Mouse (Mus musculus) gastrocnemius, postnatal 10 days (tissue): ENCODE measurements around the gene Capn11. TPM values are rescaled to one million over a fixed set of nuclear protein-coding genes. Genes with fewer than 3 reads are reported as not detected.
A peak's percentile ranks its signal among the peaks of the same experiment; 100 is the strongest.

Experiments
- DNase-seq: peaks from one replicate; pipeline ENCODE4 v3.0.0; 2021; ENCODE audit warnings: mixed read lengths
- total RNA-seq, 2 experiments: library from RNA; stranded (reverse); gene quantifications; 2 replicates each; pipeline ENCODE4 v1.2.3; 2021

Capn11 gene
- total RNA-seq, 2 experiments from 2014 or later, result 0.16 TPM; not detected in 1

- no peak for DNase-seq
Observed at GRCm38 (mm10) chr17:45682843-45683242, 23.7 kb upstream of the Capn11 start.

DNA sequence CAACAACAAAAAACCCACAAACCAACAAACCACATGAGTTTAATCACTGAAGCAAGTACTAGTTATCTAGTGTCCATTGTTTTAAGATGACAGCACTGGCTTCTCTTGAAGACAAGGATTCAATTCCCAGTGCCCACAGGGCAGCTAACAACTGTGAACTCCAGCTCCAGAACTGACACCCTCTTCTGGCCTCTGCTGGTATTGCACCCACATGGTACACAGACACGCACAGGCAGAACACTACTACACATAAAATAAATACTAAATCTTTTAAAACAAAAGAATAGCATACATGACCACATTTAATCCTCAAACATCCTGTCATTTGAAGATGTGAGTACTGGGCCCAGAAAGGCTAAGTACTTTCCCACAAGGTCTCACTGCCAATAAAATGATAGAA lies 22.5 kb upstream of the Capn11 start:
- no peak for DNase-seq

DNA sequence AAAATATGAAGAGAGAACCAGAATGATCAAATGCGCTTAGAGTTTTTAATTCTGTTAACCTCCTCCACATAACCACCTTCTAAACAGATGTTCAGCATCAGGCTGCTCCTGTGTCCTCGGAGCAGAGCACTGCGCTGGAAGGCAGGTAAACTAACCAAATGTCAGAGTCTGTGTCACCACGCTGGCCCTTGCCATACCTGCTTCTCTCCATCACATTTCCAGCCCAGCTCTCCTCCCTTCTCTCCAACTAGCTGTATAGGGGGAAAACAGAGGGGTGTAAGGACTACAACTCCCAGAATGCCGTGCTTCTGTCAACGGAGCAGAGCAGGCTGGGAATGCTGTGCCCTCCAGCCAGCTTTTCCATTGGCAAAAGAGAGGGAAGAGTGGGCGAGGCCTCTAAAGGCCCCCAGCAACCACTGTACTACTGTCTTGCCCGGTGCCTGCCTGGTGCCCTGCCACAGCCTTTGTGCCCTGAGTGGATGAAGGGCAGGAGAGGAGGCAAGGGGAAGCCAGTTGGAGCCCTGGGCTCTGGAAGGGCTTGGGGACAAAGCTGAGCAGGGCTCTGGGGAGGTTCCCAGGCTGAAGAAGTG lies 21.4 kb upstream of the Capn11 start:
- DNase-seq, result no peak

DNA sequence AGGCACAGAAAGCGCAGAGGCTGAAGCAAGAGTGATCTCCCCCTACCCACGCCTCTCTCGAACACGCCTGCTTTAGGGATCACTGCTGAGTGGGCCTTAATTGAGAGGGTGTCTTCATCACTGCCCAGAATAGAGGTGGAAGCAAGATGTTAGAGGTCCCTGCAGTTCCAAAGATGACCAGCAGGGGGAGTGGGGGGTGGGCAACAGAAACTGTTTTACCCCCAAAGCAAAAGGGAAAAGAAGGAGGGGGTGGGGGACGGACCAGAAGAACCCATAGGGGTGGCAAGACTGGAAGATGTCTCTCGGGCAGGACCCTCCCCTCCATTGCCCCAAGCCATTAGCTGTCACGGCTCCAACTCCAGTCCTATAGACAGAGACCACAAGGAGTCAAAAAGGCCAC lies 19.0 kb upstream of the Capn11 start:
- peak; percentile 89 for DNase-seq

DNA sequence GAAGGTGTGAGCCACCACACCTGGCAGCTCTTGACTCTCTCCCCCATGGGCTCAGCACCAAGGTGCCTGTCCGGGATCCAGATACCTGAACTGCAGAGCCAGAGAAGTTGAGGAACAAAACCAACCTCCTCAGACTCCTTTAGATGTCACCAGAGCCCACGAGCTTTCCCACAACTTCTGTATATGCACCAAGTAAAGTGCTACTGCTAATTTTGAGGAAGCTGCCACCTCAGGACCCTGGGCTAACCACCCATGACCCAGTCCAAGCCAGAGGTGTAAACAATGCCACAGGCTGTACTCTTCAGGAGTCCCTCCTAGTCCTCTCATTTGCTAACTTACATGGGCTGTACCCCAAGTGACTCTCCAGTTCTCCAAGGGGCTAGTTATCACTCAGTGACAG lies 13.5 kb upstream of the Capn11 start:
- no peak for DNase-seq

DNA sequence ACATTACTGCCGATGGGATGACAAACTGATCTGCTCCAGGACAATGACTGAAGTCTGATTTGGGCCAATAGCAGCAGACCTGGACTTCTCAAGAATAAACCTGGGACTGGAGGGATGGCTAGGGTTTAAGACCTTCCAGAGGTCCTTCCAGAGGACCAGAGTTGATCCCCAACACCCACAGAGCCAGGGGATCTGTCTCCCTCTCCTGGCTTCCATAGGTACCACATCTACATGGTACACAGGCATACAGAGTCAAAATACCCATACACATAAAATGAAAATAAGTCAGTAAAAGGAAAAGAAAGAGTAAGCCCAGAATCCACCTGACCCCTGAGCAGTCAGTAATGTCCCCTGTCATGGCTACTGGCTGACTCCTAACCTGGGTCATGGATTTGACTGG lies 12.7 kb upstream of the Capn11 start:
- DNase-seq, result no peak

DNA sequence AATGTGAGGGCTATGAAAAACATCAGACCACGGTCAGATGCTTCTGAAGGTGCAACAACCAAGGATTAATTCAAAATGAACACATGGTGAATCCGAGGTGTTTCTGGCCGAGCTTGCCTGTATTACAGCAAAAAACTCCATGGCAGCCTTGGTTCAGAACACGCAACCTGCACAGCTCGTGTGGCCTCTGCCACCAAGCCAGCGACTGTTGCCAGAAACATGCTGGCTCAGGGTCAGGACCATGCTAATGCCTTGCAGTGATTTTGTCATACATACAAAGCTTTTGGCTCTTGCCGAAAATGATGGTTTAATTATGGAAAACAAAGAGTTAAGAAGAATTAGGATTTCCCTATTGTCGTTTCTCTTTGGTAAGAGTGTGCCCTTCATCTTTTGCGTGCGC lies 8.9 kb upstream of the Capn11 start:
- DNase-seq, result no peak

DNA sequence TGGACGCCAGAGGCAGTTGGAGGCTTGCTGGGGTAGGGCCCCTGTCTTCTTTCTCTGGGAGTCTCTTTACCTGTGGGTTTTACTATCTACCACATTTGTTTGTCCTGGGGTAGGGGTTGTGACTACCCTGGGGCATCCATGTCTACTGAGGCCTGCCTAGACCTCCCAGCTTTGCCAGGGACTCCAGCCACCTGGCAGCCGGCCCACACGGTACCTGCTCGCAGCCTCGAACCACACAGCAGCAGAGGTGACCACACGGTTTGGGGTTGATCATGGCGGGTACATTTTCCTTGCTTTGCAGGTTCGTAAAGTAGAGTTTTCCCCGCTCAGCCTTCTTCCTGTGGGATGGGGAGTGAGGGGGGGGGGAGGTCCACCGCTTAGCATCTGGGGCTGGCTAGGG lies 8.4 kb upstream of the Capn11 start:
- DNase-seq, result no peak

DNA sequence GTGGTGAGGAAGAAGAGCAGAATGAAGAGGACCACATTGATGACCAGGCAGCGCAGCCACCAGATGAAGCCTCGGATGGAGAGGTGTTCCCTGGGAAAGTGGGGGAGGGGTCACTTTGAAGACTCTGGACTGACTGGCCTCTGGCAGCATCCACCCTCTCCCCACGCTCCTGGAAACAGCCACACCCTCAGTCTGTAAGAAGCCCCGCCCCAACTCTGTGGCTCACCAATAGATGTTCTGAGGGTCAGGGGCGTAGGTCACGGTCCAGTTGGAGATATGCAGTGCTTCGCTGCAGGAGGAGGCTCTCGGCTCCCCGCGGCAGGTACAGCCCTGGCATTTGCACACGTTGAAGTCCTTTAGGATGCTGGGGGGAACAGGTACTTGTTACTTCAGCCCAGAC lies 7.0 kb upstream of the Capn11 start:
- DNase-seq, result no peak

GRCm38 (mm10) chr17:45664608-45665007 lies 5.5 kb upstream of the Capn11 start:
- no peak for DNase-seq

DNA sequence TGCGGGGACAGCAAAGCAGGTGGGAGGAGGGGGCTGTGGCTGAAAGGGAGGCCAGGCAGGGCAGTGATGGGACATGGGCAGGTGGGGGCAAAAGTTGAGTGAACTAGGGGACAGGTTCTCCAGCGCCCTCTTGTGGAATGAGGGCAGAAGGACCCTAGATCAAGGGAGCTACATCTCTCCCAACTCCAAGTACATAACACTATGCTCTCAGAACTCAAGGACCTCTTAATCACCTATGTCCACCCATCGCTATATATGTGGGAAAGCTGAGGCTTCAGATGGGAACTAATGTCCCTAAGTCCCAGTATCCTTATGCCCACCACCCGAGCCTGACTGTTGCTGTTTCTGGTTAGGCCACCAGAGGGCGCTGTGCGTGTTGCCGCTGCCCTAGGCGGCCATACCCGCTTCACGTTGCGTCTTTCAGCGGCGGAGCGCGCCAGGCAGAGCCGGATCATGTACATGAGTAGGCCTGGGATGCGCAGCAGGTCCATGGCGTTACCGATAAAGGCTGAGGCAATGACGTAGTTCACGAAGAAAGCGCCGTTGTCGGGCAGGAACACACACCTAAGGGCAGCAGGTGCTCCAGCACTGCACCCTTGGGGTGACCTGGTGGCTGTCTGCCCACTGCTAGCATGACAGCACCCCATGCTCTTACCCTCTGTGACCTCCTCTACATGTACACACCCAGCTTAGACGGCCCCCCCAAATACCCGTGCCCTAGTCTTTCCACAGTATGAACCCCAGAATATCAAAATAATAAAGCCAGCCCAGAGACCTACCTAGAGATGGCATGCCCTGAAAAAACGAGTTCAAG lies 4.2 kb upstream of the Capn11 start:
- peak; percentile 86 for DNase-seq

DNA sequence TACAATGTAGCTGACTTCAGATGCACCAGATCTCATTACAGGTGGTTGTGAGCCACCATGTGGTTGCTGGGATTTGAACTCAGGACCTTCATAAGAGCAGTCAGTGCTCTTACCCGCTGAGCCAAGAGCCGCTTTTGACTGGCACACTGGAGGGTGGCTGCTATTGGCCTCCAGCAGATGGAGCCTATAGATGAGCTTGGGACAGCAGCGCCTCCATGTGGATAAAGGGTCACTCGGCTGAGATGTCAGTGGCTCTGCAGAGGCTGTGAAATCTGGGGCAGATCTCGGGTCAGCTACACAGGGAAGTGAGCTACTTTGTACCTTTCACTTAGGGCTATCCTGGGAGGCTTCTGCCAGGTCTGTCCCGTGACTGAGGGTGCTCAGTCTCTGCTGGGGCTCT lies 3.3 kb downstream of the Capn11 start:
- no peak for DNase-seq

GRCm38 (mm10) chr17:45653233-45653632 lies 5.9 kb downstream of the Capn11 start:
- DNase-seq, result no peak

- DNase-seq, result no peak
Observed at GRCm38 (mm10) chr17:45644185-45644584, 14.9 kb downstream of the Capn11 start.

DNA sequence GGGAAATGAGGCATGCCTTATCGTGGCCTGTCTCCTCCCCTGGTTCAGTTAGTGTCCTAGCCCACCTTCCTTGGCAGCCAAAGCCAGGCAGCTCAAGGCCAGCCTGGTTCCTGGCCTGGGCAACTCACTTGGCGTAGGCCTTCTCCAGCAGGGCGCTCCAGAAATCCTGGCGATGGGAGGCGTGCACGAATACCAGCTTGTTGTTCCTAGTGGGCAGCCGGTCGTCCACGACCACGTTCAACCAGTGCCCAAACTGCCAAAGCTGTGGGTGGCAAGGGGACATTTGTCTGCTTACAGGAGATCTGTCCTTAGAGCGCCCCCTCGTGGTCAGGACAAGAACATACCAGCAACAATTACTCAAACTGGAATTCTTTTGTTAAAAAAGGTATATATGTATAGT lies 16.4 kb downstream of the Capn11 start:
- peak; percentile 82 for DNase-seq

DNA sequence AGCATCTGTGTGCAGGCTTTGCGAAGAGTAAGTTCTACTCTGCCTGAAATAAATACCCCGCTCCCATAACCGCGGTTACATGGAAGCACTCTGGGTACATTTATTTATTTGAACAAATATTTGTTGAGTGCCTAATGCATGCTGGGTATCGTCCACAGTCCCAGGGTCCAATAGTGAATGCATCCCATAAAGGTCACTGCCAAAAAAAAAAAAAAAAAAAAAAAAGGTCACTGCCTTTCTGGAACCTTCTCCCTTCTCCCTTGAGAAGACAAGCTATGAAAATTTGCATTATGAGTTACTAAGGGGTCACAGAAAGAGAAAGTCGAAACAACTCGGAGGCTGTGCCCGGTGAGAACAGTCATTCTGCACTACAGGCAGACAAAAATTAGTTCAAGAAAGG lies 17.1 kb downstream of the Capn11 start:
- no peak for DNase-seq

DNA sequence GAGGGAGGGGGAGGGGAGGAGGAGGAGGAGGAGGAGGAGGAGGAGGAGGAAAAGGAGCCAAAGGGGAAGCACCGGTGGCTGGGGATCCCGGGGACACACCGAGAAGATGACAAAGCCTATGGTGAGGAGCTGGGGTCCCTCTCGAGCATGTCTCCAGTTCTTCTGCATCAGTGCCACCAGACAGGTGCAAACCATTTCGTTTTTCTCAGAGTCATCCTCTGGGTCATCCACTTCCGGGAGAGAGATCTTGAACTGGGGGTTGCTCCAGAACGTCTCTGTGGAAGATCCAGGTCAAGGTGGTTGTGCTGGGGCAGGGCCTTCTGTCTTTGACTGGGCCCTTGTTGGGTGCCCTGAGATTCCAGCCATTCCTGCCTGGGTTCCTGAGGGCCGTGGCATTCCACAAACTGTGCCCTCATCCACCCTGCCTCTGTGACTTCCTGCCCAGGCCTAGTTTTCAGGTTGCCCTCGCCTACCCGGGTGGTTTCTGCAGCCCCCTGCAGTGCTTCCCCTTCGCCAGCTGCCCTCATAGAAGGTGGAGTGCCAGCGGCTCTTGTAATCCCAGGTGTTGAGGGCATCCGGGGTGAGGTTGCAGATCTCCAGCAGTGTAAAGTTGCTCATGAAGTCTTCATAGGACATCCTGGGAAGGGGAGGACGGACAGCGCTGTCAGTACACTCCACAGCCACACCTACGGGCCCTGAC lies 20.4 kb downstream of the Capn11 start:
- DNase-seq, result no peak

- DNase-seq, result no peak
Observed at GRCm38 (mm10) chr17:45634033-45634432, 25.1 kb downstream of the Capn11 start.

- DNase-seq, result no peak
Observed at GRCm38 (mm10) chr17:45631940-45632339, 27.2 kb downstream of the Capn11 start.

DNA sequence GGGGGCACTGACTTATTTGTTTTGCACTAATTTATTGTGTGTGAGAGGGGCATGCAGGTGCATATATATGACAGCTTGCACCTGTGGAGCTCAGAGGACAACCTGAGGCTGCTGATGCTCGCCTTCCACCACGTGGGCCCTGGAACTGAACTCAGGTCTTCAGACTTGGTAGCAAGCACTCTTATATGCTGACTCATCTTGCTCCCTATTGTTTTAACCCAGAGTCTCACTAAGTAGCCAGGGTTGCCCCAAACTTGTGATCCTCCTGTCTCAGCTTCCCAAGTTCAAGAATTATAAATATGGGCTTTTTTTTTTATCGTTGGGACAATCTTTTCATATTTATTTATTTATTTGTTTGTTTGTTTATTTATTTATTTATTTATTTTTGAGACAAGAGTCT lies 28.1 kb downstream of the Capn11 start:
- no peak for DNase-seq

DNA sequence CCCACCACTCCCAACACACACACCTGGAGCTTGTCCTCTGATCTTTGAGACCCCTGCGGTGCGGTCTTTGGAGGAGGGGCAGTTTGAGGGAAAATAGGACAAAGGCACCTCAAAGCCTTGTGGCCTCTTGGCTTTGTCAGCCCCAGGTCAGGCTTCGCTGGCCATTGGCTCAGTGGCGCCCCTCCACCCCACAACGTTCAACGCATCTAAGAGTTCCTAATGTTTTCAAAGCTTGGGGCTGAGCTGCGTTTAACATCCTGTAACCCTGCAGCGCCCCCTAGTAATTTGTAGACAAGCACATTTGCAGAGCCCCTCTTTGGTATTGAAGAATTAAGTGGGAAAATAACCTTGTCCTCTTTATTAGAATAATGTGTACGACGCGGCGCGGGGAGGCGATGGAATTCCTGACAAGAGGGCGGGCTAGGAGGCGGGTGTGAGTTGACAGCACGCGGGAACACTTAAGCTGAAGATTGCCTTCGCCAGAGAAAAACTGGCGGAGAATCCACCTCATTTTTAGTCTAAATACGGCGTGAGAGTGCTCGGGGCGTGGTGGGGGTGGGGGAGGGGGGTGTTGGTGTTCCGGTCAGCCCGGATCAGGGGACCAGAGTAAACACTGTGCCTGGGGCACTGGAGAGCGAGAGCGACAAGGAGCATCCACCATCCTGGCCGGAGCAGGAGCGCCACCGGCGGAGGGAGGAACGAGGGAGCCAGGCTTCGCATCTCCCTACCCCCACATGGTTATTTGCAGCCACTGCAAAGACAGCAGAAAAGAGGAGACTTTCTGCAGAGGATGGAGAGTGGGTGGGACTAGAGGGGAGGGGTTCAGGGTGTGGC lies 29.0 kb downstream of the Capn11 start:
- peak; percentile 65 for DNase-seq
